Mouse (Mus musculus) adrenal gland, adult (tissue): Measurements from ENCODE around the gene Gm3880.
A peak's percentile ranks its signal among the peaks of the same experiment; 100 is the strongest.
"Not testable (repeated sequence)": the region's sequence is repeated elsewhere in the genome, so short reads cannot be mapped to it uniquely, and the experiment has no call there.

Experiments
- DNase-seq, 2 experiments: peaks; one replicate each; pipeline ENCODE4 v3.0.0; 2022 to 2023; ENCODE audit warnings: low spot score in 1 of 2; ENCODE audit not compliant: inconsistent age in 2 of 2

Gm3880 gene

DNA sequence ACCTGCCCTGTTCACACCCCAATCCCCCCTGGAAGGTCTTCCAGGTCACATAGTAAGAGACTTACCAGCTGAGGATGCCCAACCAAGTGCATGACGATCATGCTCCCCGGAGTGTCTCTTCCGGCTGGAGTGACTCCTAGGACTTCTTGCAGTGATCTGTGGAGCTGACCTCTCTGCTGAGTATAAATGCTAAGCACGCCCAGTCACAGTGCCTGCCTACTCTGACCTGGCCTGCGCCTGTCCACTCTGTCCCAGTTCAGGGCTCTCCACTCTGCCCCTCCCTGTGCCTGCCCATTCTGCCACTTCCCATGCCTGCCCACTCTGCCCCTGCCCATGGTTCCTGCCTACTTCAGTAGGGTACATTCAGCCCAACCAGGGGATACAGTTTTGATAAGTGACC lies at the start of gene Gm3880:
Gene Gm3880, minus strand, starts transcription at position 101 of the 400 bp plus-strand sequence.
- not testable (repeated sequence) for DNase-seq

DNA sequence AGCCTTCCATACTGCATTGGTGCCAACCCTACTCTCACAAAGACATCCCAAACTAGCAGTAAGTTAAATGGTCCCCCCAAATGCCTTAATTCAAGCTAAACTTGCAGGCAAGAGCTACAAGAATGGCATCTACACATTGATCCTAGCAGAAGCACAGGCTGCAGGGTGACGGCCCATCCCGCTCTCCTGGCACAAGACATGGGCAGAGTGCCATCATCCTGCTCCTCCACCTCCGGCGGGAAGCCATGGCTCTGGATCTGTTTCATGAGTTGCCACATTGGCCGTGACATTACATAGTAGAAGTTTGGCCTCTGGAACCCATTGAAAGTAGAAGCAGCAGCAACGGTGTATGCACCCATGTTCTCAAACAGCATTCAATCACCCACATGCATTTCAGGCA lies 37.5 kb upstream of the Gm3880 start:
- not testable (repeated sequence) for DNase-seq

DNA sequence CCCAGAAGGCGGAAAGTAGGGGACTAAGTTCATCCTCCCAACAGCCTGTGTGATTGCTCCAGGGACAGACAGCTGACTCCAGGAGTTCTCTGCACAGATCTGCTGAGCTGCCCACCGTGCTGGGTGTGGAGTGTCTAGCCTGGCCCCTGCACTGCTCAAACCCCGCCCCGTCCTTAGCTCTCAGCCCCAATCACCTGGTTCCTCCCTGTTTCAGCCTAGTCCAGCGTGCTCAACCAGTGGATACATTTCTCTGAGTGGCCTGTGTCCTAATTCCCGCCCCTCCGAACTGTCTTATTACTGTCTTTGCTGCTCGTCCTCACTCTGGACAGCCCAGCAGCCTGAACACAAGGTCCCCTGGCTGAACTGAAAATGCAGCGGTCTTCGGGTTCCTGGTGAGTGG lies 20.8 kb upstream of the Gm3880 start, which contains the start of the genes Gm9112 and Dmrtc1b:
Gene Gm9112, minus strand, starts transcription at position 101 of the 400 bp plus-strand sequence.
Gene Dmrtc1b, plus strand, starts transcription at position 331 of the 400 bp plus-strand sequence.
- DNase-seq, result not testable (repeated sequence)

DNA sequence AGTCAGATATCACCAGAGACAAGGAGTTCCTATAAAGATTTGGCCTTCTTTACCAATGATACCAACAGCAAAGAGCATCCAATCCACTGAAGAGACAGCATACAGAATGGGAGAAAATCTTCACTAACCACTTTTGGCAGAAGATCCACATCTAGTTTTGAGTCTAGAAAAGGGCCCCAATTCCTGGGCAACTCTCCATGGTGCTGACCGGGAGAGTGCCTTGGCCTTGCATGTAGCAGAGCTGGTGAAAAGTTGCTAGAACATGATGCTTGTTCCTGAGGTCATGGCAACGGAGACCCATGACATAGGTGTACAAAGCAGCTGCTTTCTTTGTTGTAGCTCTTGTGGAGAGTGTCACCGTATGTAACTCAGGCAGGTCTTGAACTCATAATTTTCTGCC lies 13.9 kb upstream of the Gm3880 start:
- peak in 1 of 2 experiments; percentile 37 for DNase-seq

DNA sequence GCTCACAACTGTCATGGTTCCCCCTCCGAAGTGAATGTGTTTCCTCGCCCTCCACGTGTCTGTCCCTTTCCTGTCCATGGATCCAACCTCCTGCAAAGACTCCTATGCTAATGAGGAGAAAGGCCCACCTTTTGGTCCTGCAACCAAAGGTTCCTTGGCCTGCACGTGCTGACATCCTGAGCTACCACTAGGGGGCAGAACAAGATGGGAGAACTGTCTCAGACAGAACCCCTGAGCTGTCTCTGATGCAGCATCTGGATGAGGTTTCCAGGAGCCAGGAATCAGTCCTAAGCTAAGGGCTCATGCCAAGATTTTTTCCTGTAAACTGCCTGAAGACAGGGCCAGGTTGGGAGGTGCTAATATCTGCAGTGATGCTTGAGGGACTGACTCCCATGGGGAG lies 2.5 kb upstream of the Gm3880 start:
- DNase-seq, result peak in 1 of 2 experiments; percentile 70

DNA sequence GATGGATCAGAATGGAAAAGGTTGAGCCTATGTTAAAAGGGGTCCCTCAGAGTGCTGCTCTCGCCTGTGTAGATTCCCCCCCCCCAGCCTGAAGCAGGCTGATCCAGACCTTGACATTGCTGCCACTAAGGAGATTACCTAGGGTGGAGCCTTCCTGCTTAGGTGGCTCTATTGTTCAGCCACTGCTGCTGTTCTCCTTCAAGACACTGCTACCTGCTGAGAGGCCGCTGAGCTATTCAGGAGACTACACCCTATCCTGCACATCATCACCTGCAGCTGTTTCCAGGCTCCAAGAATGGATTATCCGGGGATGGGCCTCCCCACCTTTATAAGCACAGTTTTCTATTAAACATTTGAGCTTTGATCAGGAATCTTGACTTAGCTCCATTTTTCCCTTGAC lies 2.1 kb downstream of the Gm3880 start:
- DNase-seq, result not testable (repeated sequence)

DNA sequence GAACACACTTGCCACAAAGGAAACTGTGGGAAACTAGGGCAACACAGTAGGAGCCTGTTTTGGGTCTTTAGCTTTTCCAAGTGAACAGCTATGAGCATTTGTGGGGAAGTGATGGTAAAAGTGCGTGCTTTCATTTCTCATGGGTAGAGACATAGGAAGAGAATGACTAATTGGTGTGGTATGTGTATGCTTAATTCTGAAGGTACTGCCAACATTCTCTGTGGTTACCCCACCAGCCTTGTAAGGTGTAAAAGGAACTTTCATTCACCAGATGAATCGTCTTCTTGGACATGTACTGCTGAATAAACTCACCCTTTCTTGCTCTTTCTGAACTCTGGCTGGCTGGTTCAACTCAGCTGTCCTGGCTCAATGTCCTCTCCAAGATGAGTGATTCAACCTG lies 20.1 kb downstream of the Gm3880 start:
- DNase-seq, result no peak

DNA sequence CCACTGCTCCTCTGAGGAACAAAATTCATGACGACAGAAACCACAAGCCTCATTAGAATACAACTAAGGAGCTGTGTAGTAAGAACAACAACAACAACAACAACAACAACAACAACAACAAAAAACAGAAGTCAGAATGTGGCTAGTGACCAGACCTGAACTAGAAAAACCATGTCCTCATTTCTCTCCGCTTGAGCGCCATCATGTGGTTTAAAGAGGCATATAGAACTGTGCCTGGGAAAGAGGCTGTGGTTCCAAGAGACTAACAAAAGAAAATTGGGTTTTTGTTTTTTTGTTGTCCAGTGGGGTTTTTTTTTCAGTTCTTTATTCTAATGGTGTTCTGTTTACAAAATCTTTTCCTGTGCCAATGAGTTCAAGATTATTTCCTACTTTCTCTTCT lies 26.1 kb downstream of the Gm3880 start:
- peak; percentile 4 to 51 for DNase-seq

DNA sequence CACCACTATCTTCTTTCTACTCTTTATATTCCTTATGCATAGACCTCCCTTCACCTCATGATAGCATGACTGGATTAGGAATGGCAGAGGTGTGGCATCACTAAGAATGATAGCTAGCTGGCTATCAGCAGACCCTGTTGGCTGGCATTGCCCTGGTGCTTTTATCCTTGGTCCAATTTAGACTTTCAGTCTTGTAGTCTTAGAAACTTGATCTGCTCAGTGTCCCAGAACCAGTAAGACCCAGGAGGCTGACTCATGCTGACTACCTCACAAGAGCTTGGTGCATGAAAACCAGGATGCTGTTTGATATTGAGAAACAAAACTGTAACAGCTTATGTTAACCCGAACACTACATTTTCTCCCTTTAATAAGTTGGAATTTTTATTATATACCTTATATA lies 41.1 kb downstream of the Gm3880 start:
- DNase-seq, result no peak

DNA sequence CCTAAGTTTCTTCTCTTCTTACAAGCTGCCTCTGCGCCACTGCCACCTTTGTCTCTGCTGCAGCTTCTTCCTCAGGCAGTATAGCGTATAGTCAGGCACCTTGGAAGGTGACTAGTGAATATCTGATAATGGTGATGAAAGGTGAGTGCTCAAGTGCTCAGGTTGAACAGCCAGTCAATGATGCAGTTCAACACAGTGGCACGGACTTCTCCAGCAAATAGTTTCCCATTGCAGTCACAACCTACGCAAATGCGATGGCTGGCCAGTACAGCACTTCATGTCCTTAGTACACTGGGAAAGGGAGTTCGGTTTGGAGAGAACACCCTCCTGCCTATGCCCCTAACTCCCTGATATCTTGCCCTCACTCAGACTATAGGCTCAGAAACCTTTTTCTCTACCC lies 41.6 kb downstream of the Gm3880 start:
- DNase-seq, result peak in 1 of 2 experiments; percentile 21

DNA sequence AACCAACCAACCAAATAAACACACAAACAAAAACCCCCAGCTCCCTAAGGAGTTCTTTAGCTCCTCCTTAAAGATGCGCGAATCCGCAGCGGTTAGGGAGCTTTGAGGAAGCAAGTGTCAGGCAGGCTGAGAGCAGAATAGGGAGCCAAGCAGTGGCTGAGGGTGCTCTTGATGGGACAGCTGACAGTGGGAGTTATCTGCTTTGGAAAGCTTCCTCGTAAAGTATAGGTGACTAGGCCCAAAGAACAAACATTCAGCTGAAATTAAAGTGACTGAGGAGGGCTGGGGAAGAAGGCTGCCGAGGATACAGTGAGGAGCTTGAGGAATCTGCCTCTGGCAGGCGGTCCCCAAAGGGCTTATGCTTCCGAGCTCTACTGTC lies 42.2 kb downstream of the Gm3880 start:
- peak; percentile 25 to 72 for DNase-seq

DNA sequence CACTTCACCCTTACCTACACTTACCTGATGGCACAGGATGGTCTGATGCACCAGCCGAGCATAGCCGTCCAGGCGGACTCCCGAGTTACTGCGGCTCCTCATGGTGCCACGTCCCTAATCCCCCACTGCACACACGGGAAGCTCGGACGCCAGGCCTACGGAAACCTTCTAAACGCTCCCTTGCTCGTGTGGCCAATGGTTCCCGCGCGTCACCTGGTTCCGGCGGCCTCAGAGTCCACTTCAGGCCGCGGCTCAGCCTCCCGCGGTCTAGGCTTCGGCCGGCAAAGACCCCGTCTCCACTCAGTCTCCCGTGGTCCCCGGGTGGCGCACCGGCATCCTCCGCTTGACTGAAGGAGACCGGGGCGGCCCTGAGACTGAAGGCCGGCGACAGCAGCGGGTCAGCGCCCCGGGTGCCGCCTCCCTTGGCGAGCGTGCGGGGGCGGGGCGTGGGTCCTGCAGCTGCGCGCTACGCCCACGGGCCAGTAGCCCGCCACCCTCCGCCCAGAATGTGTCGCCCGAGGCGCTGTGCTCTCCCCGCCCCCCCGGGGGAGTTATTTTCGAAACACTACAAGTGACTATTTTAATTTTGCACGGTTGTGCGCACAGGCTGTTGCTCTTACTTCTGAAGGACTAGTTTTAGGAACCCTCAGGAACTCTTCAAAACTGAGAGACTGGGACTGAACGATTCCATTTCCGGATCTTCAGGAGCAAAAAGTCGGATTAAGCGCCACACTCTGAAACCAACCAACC lies 42.8 kb downstream of the Gm3880 start, which contains the start of gene Phka1:
Gene Phka1, minus strand, starts transcription at position 424 of the 750 bp plus-strand sequence.
- DNase-seq, result peak; percentile 86 to 93
